Mouse (Mus musculus): ENCODE measurements at regions not wholly inside any gene's neighbourhood (a gene's known extent, or its start where the extent isn't known, plus 50 kb on each side); places are given as distances from the start of the nearest gene placed in this dataset.

DNA sequence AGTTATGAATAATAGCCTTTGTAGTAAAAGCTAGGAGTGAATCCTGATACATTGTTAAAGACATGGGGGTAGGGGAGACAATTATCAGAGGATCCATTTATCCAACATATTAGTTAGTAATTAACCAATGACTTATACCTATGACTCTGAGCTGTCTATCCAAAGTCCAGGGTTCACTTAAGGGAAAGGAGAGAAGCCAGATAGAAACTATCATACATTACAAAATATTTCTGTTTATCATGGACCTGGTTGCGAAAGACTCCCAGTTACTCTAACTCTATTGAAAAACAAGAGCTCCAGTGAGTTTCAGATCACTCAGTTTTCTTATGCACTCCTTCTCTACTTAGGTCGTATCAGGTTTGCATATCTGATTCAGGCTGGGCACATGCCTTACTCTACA lies 749.3 kb downstream of the H2al1n start:
- DNase-seq (ENCODE audit: inconsistent age in 2 of 2, low spot score in 1 of 2), result no peak

DNA sequence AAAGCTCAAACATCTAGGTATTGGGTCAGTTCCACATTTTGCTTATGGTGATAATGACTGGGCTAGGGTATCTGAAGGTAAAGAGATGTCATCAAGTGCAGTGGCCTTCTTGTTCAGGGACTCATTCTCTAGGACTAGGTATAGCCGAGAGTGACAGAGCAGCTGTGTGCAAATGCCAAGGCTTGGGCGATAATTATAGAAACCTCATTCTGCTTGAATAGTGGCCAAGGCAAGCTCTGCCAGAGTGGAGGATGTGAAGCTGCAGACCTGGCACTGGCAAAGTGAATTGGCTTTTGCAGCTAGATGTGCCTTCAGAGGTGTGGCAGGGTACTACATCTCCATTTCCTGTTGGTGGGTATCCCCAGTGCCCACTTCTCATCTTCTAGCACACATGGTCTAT lies 796.1 kb downstream of the H2al1n start:
- DNase-seq (ENCODE audit: inconsistent age in 2 of 2, low spot score in 1 of 2), result peak in 1 of 2 experiments; percentile 45

Data from adrenal gland, adult (tissue).